Mouse (Mus musculus) MEL-GATA-1-ER (cell line): ENCODE data around the gene Fcho1.

Source experiments
- DNase-seq: peaks from one replicate; pipeline ENCODE4 v3.0.0-alpha.2; 2012; ENCODE audit warnings: low read depth; ENCODE audit errors: extremely low read depth

Gene Fcho1

GRCm38 (mm10) chr8:71665331-71666130 lies 60.0 kb downstream of the Fcho1 start:
- peak; percentile 59 for DNase-seq

GRCm38 (mm10) chr8:71660325-71661120 lies 65.0 kb downstream of the Fcho1 start:
- DNase-seq = peak; percentile 63

GRCm38 (mm10) chr8:71659751-71660150 lies 65.8 kb downstream of the Fcho1 start:
- no peak for DNase-seq

- no peak for DNase-seq
Measured at GRCm38 (mm10) chr8:71658515-71659049, 66.9 kb downstream of the Fcho1 start.
